Mouse (Mus musculus): Measurements from ENCODE around the gene Avil. TPM values are rescaled to one million over a fixed set of nuclear protein-coding genes. Genes with fewer than 3 reads are reported as not detected.
A peak's percentile ranks its signal among the peaks of the same experiment; 100 is the strongest.

Gene Avil
- total and polyA plus RNA-seq, 3 experiments, result 10.1 to 49.7 (median 16.0) TPM

DNA sequence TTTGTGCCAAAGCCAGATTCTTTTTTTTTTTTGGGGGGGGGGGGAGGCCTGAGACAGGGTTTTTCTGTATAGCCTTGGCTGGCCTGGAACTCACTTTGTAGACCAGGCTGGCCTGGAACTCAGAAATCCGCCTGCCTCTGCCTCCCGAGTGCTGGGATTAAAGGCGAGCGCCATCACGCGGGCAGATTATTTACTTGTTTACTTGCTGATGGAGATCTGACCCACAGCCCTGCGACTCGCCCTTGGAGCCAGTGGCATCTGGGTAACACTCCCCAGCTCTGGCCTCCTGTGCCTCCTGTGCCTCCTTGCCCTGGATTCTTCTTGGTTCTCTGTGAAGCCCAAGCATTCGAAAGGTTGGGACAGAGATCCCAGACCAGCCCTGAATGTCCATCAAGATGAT, 14.9 kb upstream of the Avil start:
- peaks cover 4 to 20% of the 10 kb centered on the region in 2 experiments; a peak in 3 of 4 replicates for H3K4me1 ChIP-seq (ENCODE audit: control insufficient read depth in 1 of 2, insufficient read depth in 2 of 2, low read length in 2 of 2)
- no peaks in the 10 kb centered on the region for H3K9me3 ChIP-seq (replicated peaks; ENCODE audit: insufficient read depth, low read length)
- no peak overlapping the region for H3K4me3 ChIP-seq (ENCODE audit: control insufficient read depth in 1 of 2, insufficient read depth in 1 of 2, low read depth in 2 of 2, low read length in 2 of 2)
- no peaks in the 10 kb centered on the region for H3K27me3 ChIP-seq (ENCODE audit: control insufficient read depth in 1 of 2, insufficient read depth in 2 of 2, low read length in 2 of 2)
- no peak overlapping the region for H3K9ac ChIP-seq (ENCODE audit: control insufficient read depth, low read depth, low read length, poor library complexity, severe bottlenecking)
- no peak overlapping the region for H3K27ac ChIP-seq (ENCODE audit: control insufficient read depth, low read depth, low read length)
- TF ChIP-seq RAD21 (IDR thresholded peaks at IDR 0.05; ENCODE audit: low read depth, low read length), result no peak
- no peak for TF ChIP-seq CHD1 (IDR thresholded peaks at IDR 0.05; ENCODE audit: low read depth, low read length)
- no peak for TF ChIP-seq GABPA (IDR thresholded peaks at IDR 0.05; ENCODE audit: low read depth, low read length)
- TF ChIP-seq ZKSCAN1 (IDR thresholded peaks at IDR 0.05; ENCODE audit: low read depth, low read length), result no peak
- no peak for TF ChIP-seq KAT2A (conservative IDR thresholded peaks at IDR 0.05; ENCODE audit: low read depth, low read length)
- no peak for TF ChIP-seq ZMIZ1 (IDR thresholded peaks at IDR 0.05; ENCODE audit: low read depth, low read length)
- no peak for TF ChIP-seq CHD2 (IDR thresholded peaks at IDR 0.05; ENCODE audit: low read length)
- no peak for TF ChIP-seq MAX (IDR thresholded peaks at IDR 0.05; ENCODE audit: low read length)
- no peak for TF ChIP-seq UBTF (IDR thresholded peaks at IDR 0.05; ENCODE audit: borderline replicate concordance, insufficient read depth, low read depth, low read length)
- TF ChIP-seq MYB (IDR thresholded peaks at IDR 0.05; ENCODE audit: low read depth, low read length), result no peak
- no peak for TF ChIP-seq TAL1 (IDR thresholded peaks at IDR 0.05; ENCODE audit: low read length)
- no peak for TF ChIP-seq ELF1 (IDR thresholded peaks at IDR 0.05; ENCODE audit: low read depth, low read length)
- no peak for TF ChIP-seq SIN3A (IDR thresholded peaks at IDR 0.05; ENCODE audit: low read length)
- TF ChIP-seq ZNF384 (IDR thresholded peaks at IDR 0.05; ENCODE audit: low read depth, low read length), result no peak
- no peak for TF ChIP-seq POLR2AphosphoS2 (IDR thresholded peaks at IDR 0.05; ENCODE audit: low read length)
- H3K79me2 ChIP-seq (ENCODE audit: control insufficient read depth, insufficient read depth, low read length, poor library complexity), result peaks cover 25% of the 10 kb centered on the region
- peaks cover 0 to 8% of the 10 kb centered on the region in 2 experiments; a peak in 3 of 4 replicates for H3K36me3 ChIP-seq (ENCODE audit: control insufficient read depth in 1 of 2, insufficient read depth in 2 of 2, low read length in 2 of 2)
- no peak for DNase-seq (ENCODE audit: low read depth, low spot score)

DNA sequence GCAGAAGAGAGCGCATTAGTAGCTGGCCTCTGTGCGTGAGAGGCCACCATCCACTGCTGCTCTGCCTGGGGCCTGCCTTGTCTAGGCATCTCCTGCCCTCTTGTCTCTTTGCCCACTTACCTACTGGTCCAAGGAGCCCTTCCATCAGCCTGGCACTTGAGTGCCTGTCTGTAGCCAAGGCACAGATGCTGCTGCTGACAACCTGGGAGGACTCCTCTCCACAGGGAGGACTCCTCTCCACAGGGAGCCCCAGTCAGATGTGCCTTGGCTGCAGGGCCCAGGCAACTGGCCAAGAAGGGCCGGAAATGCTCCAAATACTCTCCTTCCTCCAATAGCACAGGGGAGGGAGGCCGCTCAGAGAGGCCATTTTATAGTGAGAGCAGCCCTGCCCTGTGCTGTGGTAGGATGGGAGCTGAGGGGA, 14.0 kb upstream of the Avil start:
- TF ChIP-seq CTCF (IDR thresholded peaks at IDR 0.05 in 2 of 3, conservative IDR thresholded peaks at IDR 0.05 in 1 of 3; ENCODE audit: control insufficient read depth in 1 of 3, insufficient read depth in 1 of 3, low read depth in 2 of 3, low read length in 3 of 3, poor library complexity in 1 of 3, severe bottlenecking in 1 of 3) (no peak), SMC3 (IDR thresholded peaks at IDR 0.05; ENCODE audit: low read depth, low read length) (no peak), EP300 (IDR thresholded peaks at IDR 0.05; ENCODE audit: low read depth in 1 of 2, low read length in 2 of 2) (no peak), ETS1 (IDR thresholded peaks at IDR 0.05; ENCODE audit: low read depth, low read length) (no peak), MAFK (IDR thresholded peaks at IDR 0.05; ENCODE audit: borderline replicate concordance, low read depth, low read length) (no peak), TBP (IDR thresholded peaks at IDR 0.05; ENCODE audit: low read depth, low read length) (no peak), ZC3H11A (IDR thresholded peaks at IDR 0.05; ENCODE audit: low read depth, low read length) (no peak)
- Histone ChIP-seq H3K36me3 (ENCODE audit: control insufficient read depth in 1 of 2, insufficient read depth in 2 of 2, low read length in 2 of 2) (peaks cover 0 to 8% of the 10 kb centered on the region in 2 experiments; a peak in 3 of 4 replicates), H3K4me3 (ENCODE audit: control insufficient read depth in 1 of 2, insufficient read depth in 1 of 2, low read depth in 2 of 2, low read length in 2 of 2) (no peak overlapping the region)

More for the DNA sequence above, 14.0 kb upstream of the Avil start:
- Histone ChIP-seq H3K27me3 (ENCODE audit: control insufficient read depth in 1 of 2, insufficient read depth in 2 of 2, low read length in 2 of 2) (no peaks in the 10 kb centered on the region), H3K79me2 (ENCODE audit: control insufficient read depth, insufficient read depth, low read length, poor library complexity) (peaks cover 20% of the 10 kb centered on the region), H3K27ac (ENCODE audit: control insufficient read depth, low read depth, low read length) (no peak overlapping the region), H3K9ac (ENCODE audit: control insufficient read depth, low read depth, low read length, poor library complexity, severe bottlenecking) (no peak overlapping the region), H3K9me3 (replicated peaks; ENCODE audit: insufficient read depth, low read length) (no peaks in the 10 kb centered on the region), H3K4me1 (ENCODE audit: control insufficient read depth in 1 of 2, insufficient read depth in 2 of 2, low read length in 2 of 2) (peaks cover 4 to 16% of the 10 kb centered on the region in 2 experiments; a peak in 3 of 4 replicates)
- DNase-seq (ENCODE audit: low read depth, low spot score), result peak; percentile 50
